Mouse (Mus musculus) embryo, embryonic 9.5 days (tissue): ENCODE results near the gene Usp17la.
"Not testable (repeated sequence)": the region's sequence is repeated elsewhere in the genome, so short reads cannot be mapped to it uniquely, and the experiment has no call there.

Source experiments
- DNase-seq: peaks from one replicate; pipeline ENCODE4 v3.0.0-alpha.2; 2017; ENCODE audit errors: extremely low spot score

Usp17la gene

DNA sequence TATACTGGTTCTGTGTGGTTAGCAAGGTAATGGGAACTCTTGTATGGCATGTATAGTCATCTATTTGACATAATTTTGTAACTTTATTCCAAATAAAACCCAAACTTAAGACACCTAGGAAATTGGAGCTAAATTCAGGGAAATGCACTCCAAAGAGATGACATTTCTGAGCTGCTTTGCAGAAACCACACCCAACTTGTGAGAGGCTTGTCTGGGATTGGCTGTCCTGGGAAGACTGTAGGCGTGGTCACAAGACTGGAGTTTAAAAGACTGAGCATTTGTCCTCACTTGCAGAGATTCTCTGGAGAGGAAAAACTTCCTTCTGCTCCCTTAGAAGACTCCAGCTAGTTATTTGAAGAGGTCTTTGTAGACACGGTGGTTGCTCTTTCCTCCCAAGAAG lies at the start of gene Usp17la:
TSS of gene Usp17la (plus strand) at position 301 of the 400 bp plus-strand sequence.
- not testable (repeated sequence) for DNase-seq

DNA sequence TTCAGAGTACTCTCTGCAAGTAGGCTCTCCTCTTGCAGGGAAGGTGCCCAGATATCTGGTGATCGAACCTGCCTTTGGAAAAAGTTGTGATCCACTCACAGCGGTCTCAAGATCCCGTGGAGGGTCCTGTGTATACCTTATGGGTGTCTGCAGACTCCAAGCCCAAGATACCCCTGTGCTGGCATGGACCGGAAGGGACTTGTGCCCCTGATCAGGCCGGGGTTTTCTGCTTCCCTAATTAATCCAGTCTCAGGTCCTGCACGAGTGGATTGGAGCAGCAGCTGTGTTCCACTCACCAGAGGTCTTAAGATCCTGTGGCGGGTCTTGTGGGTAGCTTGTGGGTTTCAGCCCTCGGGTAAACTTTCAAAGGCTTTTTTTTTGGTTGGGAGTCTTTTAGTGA lies 46.5 kb upstream of the Usp17la start:
- not testable (repeated sequence) for DNase-seq

DNA sequence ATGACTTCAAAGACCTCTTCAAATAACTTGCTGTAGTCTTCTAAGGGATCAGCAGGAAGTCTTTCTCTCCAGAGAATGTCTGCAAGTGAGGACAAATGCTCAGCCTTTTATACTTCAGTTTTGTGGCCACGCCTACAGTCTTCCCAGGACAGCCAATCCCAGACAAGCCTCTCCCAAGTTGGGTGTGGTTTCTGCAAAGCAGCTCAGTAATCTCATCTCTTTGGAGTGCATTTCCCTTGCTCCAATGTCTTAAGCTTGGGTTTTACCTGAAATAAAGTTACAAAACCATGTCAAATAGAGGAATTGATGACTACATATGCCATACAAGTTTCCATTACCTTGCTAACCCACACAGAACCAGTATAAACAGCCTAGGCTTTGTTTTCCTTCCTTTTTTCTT lies 14.3 kb upstream of the Usp17la start, which contains the start of gene Usp17lb:
TSS of gene Usp17lb (minus strand) at position 101 of the 400 bp plus-strand sequence.
- no peak for DNase-seq

GRCm38 (mm10) chr7:104843731-104844287 lies 13.0 kb upstream of the Usp17la start:
- no peak for DNase-seq

DNA sequence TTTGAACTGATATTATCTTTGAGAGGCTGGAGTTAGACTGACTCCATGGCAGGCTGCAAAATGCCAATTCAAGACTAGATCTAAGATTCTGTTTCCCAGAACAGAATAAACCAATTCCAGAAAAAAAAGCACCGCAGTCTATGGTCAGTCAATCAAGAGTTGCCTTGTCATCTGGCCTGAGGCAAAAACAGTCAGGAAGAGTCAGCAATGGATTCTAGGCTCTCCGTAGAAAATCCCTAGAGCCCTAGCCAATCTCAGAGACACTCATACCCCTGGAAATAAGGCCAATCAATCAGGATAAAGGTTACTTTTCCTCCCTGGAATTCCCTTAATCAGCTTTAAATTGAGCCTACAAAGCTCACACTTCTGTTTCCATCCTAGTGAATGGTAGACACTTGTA lies 5.3 kb upstream of the Usp17la start:
- not testable (repeated sequence) for DNase-seq

- no peak for DNase-seq
These were observed 1.5 kb upstream of the Usp17la start for GRCm38 (mm10) chr7:104855248-104855750.

GRCm38 (mm10) chr7:104857683-104858082 lies 874 bp downstream of the Usp17la start:
- no peak for DNase-seq

DNA sequence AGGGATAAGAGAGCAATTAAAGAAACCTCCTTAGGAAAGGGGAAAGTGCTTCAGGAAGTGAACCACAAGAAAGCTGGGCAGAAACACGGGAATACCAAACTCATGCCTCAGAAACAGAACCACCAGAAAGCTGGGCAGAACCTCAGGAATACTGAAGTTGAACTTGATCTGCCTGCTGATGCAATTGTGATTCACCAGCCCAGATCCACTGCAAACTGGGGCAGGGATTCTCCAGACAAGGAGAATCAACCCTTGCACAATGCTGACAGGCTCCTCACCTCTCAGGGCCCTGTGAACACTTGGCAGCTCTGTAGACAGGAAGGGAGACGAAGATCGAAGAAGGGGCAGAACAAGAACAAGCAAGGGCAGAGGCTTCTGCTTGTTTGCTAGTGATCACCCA lies 4.6 kb downstream of the Usp17la start:
- DNase-seq: no peak

- no peak for DNase-seq
These were observed 20.9 kb downstream of the Usp17la start, which contains the start of gene Olfr665 for GRCm38 (mm10) chr7:104877731-104878130. TSS of gene Olfr665 (plus strand) at chr7:104878031.

- DNase-seq: no peak
These were observed 39.0 kb downstream of the Usp17la start, which contains the start of gene Olfr666 for GRCm38 (mm10) chr7:104895852-104896251. TSS of gene Olfr666 (minus strand) at chr7:104895952.
